Mouse (Mus musculus) neural tube, embryonic 13.5 days (tissue): ENCODE data around the gene Tnik. TPM values are rescaled to one million over a fixed set of nuclear protein-coding genes. Genes with fewer than 3 reads are reported as not detected.

Experiments
- ATAC-seq: fragments of 200-750 bp; cut with Nextera tagmentation; 2 replicates; pipeline ENCODE4 v1.8.0; 2017; ENCODE audit warnings: low read depth, mild to moderate bottlenecking, moderate TSS enrichment, moderate library complexity
- H3K27ac ChIP-seq: fragments of 300-500 bp; sonication (generic); replicated peaks from 2 replicates; pipeline ENCODE4 v1.5.1; 2015; ENCODE audit warnings: moderate library complexity, mild to moderate bottlenecking, inconsistent platforms
- H3K27me3 ChIP-seq: fragments of 300-500 bp; sonication (generic); 2 replicates; pipeline ENCODE4 v1.6.1; 2015; ENCODE audit warnings: mild to moderate bottlenecking, inconsistent platforms
- H3K36me3 ChIP-seq: fragments of 300-500 bp; sonication (generic); 2 replicates; pipeline ENCODE4 v1.6.1; 2015; ENCODE audit warnings: mild to moderate bottlenecking, inconsistent platforms
- H3K4me1 ChIP-seq: fragments of 300-500 bp; sonication (generic); replicated peaks from 2 replicates; pipeline ENCODE4 v1.6.1; 2015; ENCODE audit warnings: inconsistent platforms
- H3K4me2 ChIP-seq: fragments of 300-500 bp; sonication (generic); 2 replicates; pipeline ENCODE4 v1.6.1; 2015; ENCODE audit warnings: inconsistent platforms, mild to moderate bottlenecking, moderate library complexity
- H3K4me3 ChIP-seq: fragments of 300-500 bp; sonication (generic); 2 replicates; pipeline ENCODE4 v1.5.1; 2015; ENCODE audit warnings: mild to moderate bottlenecking, inconsistent platforms
- H3K9ac ChIP-seq: fragments of 300-500 bp; sonication (generic); 2 replicates; pipeline ENCODE4 v1.6.1; 2015; ENCODE audit warnings: moderate library complexity, mild to moderate bottlenecking, inconsistent platforms
- H3K9me3 ChIP-seq: fragments of 300-500 bp; sonication (generic); 2 replicates; pipeline ENCODE4 v1.6.1; 2016; ENCODE audit warnings: inconsistent platforms
- WGBS: fragments of 180-500 bp; shearing (Covaris S2); methylation state at CpG from one replicate; pipeline ENCODE4 v1.1.7; 2015; 5-methylcytosine and 5-hydroxymethylcytosine counted together
- polyA plus RNA-seq: library from polyadenylated mRNA; unstranded; fragments of >200 nt; fragmentation: Nextera tagmentation; extraction: Ambion mirVana; gene quantifications from 2 replicates; pipeline ENCODE4 v1.2.1, GENCODE M21; 2015

The Tnik gene
- polyA plus RNA-seq, 1 experiment from 2014 or later, result 61.2 TPM

DNA sequence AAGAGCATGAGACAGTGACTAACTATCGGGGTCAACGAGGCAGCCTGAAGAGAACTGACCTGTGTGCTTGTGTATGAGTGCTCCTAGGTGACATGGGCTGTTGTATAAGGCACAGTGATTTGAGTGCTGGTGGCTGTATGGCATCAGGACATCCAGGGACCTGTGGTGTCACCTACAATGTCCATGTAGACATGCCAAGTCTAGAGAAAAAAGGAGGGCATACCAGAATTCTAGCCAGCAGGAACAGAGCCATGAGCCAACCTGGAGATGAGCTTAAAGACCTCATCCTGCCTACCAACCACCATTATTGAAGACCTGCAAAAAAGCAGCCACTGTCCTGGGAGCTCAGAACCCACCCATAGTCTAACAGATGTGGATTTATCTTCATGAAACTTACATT, 127.2 kb downstream of the Tnik start:
- Histone ChIP-seq H3K4me2 (no peak overlapping the region), H3K9me3 (no peaks in the 10 kb centered on the region), H3K27me3 (no peaks in the 10 kb centered on the region), H3K4me1 (peaks cover under 1% of the 10 kb centered on the region; the same call in 1 of the 2 replicates), H3K9ac (no peak overlapping the region), H3K27ac (no peak overlapping the region), H3K4me3 (no peak overlapping the region), H3K36me3 (no peaks in the 10 kb centered on the region)
- 92% methylated on average over 2 of the region's 2 CpGs for WGBS
- ATAC-seq, result no peak

GRCm38 (mm10) chr3:28392542-28392941, 129.5 kb downstream of the Tnik start:
- no peaks in the 10 kb centered on the region for H3K9me3 ChIP-seq
- no peak overlapping the region for H3K4me2 ChIP-seq
- no peaks in the 10 kb centered on the region for H3K4me1 ChIP-seq
- H3K36me3 ChIP-seq, result no peaks in the 10 kb centered on the region
- H3K27me3 ChIP-seq, result no peaks in the 10 kb centered on the region
- no peak for ATAC-seq
- no peak overlapping the region for H3K27ac ChIP-seq
- no peak overlapping the region for H3K9ac ChIP-seq
- no peak overlapping the region for H3K4me3 ChIP-seq

GRCm38 (mm10) chr3:28398781-28399180, 135.8 kb downstream of the Tnik start:
- ATAC-seq, result 0 out of 2 replicates have a peak, but pooled peaks have one; percentile 11
- Histone ChIP-seq H3K36me3 (no peaks in the 10 kb centered on the region), H3K9ac (no peak overlapping the region), H3K9me3 (no peaks in the 10 kb centered on the region), H3K4me2 (no peak overlapping the region), H3K4me1 (peaks cover 20% of the 10 kb centered on the region), H3K4me3 (no peak overlapping the region), H3K27me3 (no peaks in the 10 kb centered on the region), H3K27ac (no peak overlapping the region)
- WGBS, result 89% methylated on average over 1 of the region's 1 CpGs

DNA sequence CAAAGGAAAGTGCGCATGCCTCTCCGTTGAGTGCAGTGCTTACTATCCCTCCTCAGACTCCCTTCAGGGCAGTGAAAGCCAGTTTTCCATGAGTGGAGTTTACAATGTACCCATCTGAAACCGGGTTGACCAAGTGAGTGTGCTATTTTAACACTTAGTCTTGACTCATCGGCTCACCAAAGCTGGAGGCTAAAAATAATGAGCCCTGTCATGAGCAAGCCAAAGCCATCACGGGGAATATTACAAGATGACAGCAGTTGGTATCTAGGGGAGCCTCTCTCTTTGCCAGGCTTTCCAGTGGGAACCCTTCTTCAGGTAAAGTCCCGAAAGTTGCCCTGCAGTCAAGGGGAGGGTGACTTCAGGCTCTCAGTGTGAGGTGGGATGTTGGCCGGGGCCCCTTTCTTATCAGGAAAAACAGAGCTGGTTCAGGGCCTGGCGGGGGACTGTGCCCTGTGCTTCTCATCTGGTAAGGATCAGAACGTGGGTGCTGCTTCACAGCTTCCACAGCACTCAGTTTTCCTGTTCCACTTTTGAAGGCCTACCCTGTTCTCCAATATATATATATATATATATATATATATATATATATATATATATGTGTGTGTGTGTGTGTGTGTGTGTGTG, 136.7 kb downstream of the Tnik start:
- Histone ChIP-seq H3K27me3 (no peaks in the 10 kb centered on the region), H3K4me3 (no peak overlapping the region), H3K9me3 (no peaks in the 10 kb centered on the region), H3K4me1 (peaks cover 20% of the 10 kb centered on the region), H3K4me2 (no peak overlapping the region), H3K9ac (no peak overlapping the region), H3K27ac (no peak overlapping the region), H3K36me3 (no peaks in the 10 kb centered on the region)
- no peak for ATAC-seq
- whole genome bisulfite sequencing, result 91% methylated on average over 9 of the region's 9 CpGs

DNA sequence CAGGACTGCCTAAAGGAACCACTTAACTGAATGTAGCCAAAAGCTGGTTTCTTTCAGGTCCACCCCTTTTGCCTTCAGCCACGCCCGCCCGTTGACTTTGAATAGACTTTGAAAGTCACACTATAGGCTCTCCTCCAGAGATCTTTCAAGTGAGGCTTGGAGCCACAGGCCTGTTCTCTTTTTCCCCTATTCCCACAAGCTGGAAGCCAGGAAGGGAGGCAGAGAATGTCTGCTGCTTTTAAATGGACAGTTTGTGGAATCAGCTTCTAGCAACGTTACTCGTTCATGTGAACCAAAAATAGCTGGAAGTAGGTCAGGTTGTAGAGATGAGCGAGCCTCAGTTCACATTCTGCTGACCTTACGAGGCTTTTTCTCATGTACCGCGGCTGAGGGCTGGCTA, 138.3 kb downstream of the Tnik start:
- H3K4me1 ChIP-seq, result peaks cover 20% of the 10 kb centered on the region
- H3K27ac ChIP-seq, result 0 out of 2 replicates have a peak overlapping the region, but pooled peaks have one; percentile 0
- 68% methylated on average over 9 of the region's 9 CpGs for WGBS
- H3K36me3 ChIP-seq, result no peaks in the 10 kb centered on the region
- H3K9me3 ChIP-seq, result no peaks in the 10 kb centered on the region
- no peak overlapping the region for H3K4me3 ChIP-seq
- no peaks in the 10 kb centered on the region for H3K27me3 ChIP-seq
- no peak overlapping the region for H3K9ac ChIP-seq
- H3K4me2 ChIP-seq, result no peak overlapping the region
- ATAC-seq, result no peak

GRCm38 (mm10) chr3:28402221-28402620, 139.2 kb downstream of the Tnik start:
- Histone ChIP-seq H3K4me1 (peaks cover 21% of the 10 kb centered on the region), H3K27me3 (no peaks in the 10 kb centered on the region), H3K27ac (0 out of 2 replicates have a peak overlapping the region, but pooled peaks have one; percentile 11), H3K9ac (no peak overlapping the region), H3K36me3 (no peaks in the 10 kb centered on the region), H3K4me3 (no peak overlapping the region), H3K4me2 (no peak overlapping the region), H3K9me3 (no peaks in the 10 kb centered on the region)
- 57% methylated on average over 6 of the region's 6 CpGs for WGBS
- no peak for ATAC-seq

DNA sequence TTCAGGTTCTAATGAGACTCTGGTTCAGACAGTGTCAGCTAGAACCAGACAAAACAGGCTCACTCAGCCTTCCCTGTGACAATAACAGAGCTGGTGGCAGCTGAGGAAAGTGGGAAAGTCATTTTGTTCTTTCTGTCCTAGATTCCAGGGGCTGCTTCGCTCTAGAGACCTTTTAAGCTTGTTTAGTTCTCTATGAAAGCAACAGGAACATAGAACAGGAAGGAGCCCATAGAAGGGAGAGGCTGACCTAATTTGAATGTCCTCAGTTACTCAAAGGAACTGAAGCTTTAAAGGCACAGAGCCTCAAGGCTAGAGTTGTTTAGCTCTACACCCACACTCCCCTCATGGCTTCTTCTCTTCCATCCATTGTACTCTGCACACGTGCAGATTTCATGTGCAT, 142.4 kb downstream of the Tnik start:
- Histone ChIP-seq H3K27ac (no peak overlapping the region), H3K9me3 (no peaks in the 10 kb centered on the region), H3K9ac (no peak overlapping the region), H3K4me1 (peaks cover 41% of the 10 kb centered on the region), H3K4me3 (no peak overlapping the region), H3K27me3 (no peaks in the 10 kb centered on the region), H3K36me3 (no peaks in the 10 kb centered on the region), H3K4me2 (no peak overlapping the region)
- no peak for ATAC-seq
- WGBS, result 76% methylated on average over 2 of the region's 2 CpGs

DNA sequence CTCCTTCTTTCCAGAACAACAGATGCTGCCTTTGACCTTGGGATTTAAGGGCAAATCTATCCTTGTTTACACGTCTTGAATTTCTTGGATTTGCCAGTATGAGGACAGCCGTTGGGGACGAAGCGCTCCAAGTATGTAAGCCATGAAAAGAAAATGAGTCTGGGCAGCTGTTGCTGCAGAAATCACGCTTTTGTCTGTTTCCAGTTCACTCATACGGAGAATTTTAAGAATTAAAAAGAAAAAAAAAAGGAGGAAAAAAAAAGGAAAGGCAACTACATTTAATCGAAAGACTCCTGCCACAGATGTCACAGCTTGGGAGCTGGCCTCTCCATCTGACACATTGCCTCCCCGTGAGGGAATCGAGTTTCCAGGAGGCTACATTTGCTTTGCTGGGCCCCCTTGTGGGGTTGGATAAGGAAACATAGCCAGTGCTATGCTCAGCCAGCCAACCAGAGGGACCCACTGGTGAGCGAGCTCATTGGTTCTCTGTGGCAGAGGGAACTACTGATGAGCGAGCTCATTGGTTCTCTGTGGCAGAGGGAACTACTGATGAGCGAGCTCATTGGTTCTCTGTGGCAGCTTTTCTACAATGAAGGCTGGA, 145.9 kb downstream of the Tnik start:
- Histone ChIP-seq H3K4me2 (0 out of 2 replicates have a peak overlapping the region, but pooled peaks have one; percentile 11), H3K36me3 (no peaks in the 10 kb centered on the region), H3K4me1 (peaks cover 24% of the 10 kb centered on the region), H3K27ac (peak overlapping the region; percentile 67), H3K4me3 (no peak overlapping the region), H3K9me3 (no peaks in the 10 kb centered on the region), H3K27me3 (no peaks in the 10 kb centered on the region), H3K9ac (no peak overlapping the region)
- WGBS, result 54% methylated on average over 12 of the region's 12 CpGs
- ATAC-seq, result peak; percentile 65; the same call in 1 of the 2 replicates

DNA sequence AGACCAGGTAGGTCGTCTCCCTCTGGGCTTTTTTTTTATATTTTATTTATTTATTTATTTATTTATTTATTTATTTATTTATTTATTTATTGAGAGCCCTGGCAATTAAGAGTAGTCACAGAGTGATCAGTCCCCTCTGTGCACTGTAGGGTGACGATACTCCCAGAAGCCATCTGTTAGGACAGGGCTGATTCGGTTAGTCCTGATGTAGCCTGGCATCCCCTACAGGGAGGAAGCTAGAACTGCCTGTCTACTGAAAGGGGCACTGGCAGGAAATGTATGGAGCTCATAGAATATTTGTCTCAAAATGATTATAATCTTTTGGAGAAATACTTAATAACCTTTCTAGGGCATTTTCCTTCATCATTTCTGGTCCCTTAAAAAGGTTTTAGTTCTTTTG, 147.3 kb downstream of the Tnik start:
- no peaks in the 10 kb centered on the region for H3K9me3 ChIP-seq
- H3K4me3 ChIP-seq, result no peak overlapping the region
- no peak overlapping the region for H3K9ac ChIP-seq
- 68% methylated on average over 3 of the region's 3 CpGs for WGBS
- no peak overlapping the region for H3K4me2 ChIP-seq
- no peaks in the 10 kb centered on the region for H3K36me3 ChIP-seq
- no peaks in the 10 kb centered on the region for H3K27me3 ChIP-seq
- peaks cover 36% of the 10 kb centered on the region for H3K4me1 ChIP-seq
- no peak overlapping the region for H3K27ac ChIP-seq
- 0 out of 2 replicates have a peak, but pooled peaks have one; percentile 52 for ATAC-seq

DNA sequence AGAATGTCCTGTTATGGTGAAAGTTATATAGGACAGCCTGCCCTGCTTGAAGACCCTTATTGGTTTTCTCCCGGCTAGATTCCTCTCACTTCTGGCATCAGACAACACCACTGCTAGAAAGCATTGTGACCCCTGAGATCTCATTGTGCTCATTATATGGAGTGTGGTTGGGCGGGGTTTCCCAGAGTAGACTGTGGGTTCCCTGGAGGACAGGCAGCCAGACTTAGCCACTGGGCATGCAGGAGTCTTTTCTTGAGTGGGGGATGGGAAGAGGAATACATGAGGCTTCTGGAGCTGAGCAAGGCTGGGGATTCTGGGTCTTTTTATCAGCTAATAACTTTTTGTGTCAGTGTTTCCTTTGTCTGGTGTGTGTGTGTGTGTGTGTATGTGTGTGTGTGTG, 153.0 kb downstream of the Tnik start:
- WGBS, result 21% methylated on average over 2 of the region's 2 CpGs
- ATAC-seq, result peak; percentile 62; the same call in 1 of the 2 replicates
- H3K27me3 ChIP-seq, result no peaks in the 10 kb centered on the region
- H3K4me2 ChIP-seq, result no peak overlapping the region
- H3K4me1 ChIP-seq, result peaks cover 29% of the 10 kb centered on the region
- no peak overlapping the region for H3K4me3 ChIP-seq
- no peak overlapping the region for H3K27ac ChIP-seq
- H3K36me3 ChIP-seq, result no peaks in the 10 kb centered on the region
- H3K9ac ChIP-seq, result no peak overlapping the region
- H3K9me3 ChIP-seq, result no peaks in the 10 kb centered on the region

DNA sequence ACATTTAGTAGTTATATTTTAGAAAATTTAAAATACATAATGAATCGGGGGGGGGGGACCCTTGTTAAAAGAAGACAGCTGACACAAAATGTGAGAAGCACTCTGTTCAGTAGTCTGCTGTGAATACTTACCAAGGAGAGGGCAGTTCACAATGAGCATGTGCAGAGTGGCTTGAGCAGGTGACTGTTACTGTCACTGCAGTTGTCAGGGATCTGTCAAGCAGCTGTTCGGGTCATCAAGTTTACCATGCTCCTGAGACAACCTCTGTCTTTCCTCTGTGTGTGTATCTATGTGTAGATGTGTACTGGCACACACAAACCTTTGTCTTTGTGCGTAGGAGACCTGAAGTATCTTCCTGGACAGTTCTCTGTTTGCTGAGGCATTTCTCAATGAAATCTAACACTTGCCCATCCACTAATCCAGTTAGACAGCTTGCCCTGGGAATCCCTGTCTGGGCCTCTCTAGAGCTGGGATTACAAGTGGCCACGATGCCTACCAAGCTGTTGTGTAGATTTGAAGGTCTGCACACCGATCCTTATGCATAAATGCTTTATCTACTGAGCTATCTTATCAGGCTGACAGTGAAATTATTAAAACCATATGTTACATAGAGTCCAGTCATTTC, 154.2 kb downstream of the Tnik start:
- Histone ChIP-seq H3K27me3 (no peaks in the 10 kb centered on the region), H3K4me3 (no peak overlapping the region), H3K9ac (no peak overlapping the region), H3K4me2 (no peak overlapping the region), H3K9me3 (no peaks in the 10 kb centered on the region), H3K4me1 (peaks cover 39% of the 10 kb centered on the region), H3K36me3 (no peaks in the 10 kb centered on the region), H3K27ac (no peak overlapping the region)
- 88% methylated on average over 5 of the region's 5 CpGs for WGBS
- ATAC-seq, result no peak

GRCm38 (mm10) chr3:28420194-28420593, 157.2 kb downstream of the Tnik start:
- H3K9me3 ChIP-seq, result no peaks in the 10 kb centered on the region
- H3K4me1 ChIP-seq, result peaks cover 27% of the 10 kb centered on the region
- H3K4me3 ChIP-seq, result no peak overlapping the region
- H3K9ac ChIP-seq, result no peak overlapping the region
- no peak overlapping the region for H3K4me2 ChIP-seq
- 80% methylated on average over 6 of the region's 6 CpGs for WGBS
- no peaks in the 10 kb centered on the region for H3K36me3 ChIP-seq
- H3K27me3 ChIP-seq, result no peaks in the 10 kb centered on the region
- no peak for ATAC-seq
- H3K27ac ChIP-seq, result no peak overlapping the region
